Comparison of ENCODE assay signal across 10 mouse cellular contexts in the genomic region with DNA sequence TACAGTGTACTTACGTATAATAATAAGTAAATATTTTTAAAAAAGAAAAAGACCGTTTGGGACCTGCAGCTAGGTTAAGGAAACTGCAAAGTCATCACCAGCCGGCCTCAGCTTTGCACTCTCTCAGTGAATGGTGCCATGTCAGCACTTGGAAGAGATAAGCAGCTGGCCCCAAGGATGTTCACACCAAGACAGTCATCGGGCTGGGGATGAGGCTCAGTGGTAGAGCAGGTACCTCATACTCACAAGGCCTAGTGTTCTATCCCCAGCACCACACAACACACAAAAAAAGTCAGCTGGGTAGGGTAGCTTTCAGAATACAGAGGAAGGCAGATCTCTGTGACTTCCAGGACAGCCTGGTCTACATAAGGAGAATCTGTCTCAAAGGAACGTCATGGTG. TPM values are rescaled to one million over a fixed set of nuclear protein-coding genes. Genes with fewer than 3 reads are reported as not detected.
A peak's percentile ranks its signal among the peaks of the same experiment; 100 is the strongest.
DNase-seq lines count a peak whose midpoint lies in the region; ATAC-seq and TF ChIP-seq lines count a peak whose summit lies in the region.
"Had no signal": no experiment of that assay in that cellular context is flagged by ENCODE, and none has a peak within 500 bp of the region (broad histone marks: within the 10 kb centered on the region; RNA-seq: fewer than 3 reads in every experiment).

No protein-coding gene starts in this region.

- H3K9me3 ChIP-seq in heart, embryonic 15.5 days (replicated peaks) = no peaks in the 10 kb centered on the region
- H3K9me3 ChIP-seq in stomach, embryonic 15.5 days = no peaks in the 10 kb centered on the region
- no peaks in the 10 kb centered on the region for H3K9me3 ChIP-seq in stomach, postnatal 0 days (ENCODE audit: control insufficient read depth, low read length)
- no peaks in the 10 kb centered on the region for H3K9me3 ChIP-seq in limb, embryonic 14.5 days (ENCODE audit: control insufficient read depth, low read length)
- H3K9me3 ChIP-seq: limb, embryonic 15.5 days had no signal

- H3K9ac ChIP-seq in heart, embryonic 15.5 days = no peak overlapping the region
- H3K9ac ChIP-seq in stomach, embryonic 15.5 days = no peak overlapping the region
- H3K9ac ChIP-seq in stomach, postnatal 0 days (ENCODE audit: low read length) = no peak overlapping the region
- H3K9ac ChIP-seq in limb, embryonic 14.5 days (ENCODE audit: low read depth, low read length, severe bottlenecking) = no peak overlapping the region

- TF ChIP-seq POLR2A in limb, embryonic 14.5 days (IDR thresholded peaks at IDR 0.05; ENCODE audit: borderline replicate concordance, extremely low read depth, insufficient read depth, insufficient read length) = no peak

- peak overlapping the region; percentile 80; the same call in 1 of the 2 replicates for H3K4me3 ChIP-seq in heart, embryonic 15.5 days
- H3K4me3 ChIP-seq in stomach, embryonic 15.5 days (replicated peaks) = no peak overlapping the region
- H3K4me3 ChIP-seq in stomach, postnatal 0 days (ENCODE audit: low read depth, low read length) = no peak overlapping the region
- no peak overlapping the region for H3K4me3 ChIP-seq in limb, embryonic 14.5 days (replicated peaks; ENCODE audit: low read length)

- peaks cover 24% of the 10 kb centered on the region; the same call in 1 of the 2 replicates for H3K36me3 ChIP-seq in heart, embryonic 15.5 days
- H3K36me3 ChIP-seq in stomach, embryonic 15.5 days = peaks cover 18% of the 10 kb centered on the region
- H3K36me3 ChIP-seq in stomach, postnatal 0 days (ENCODE audit: control insufficient read depth, insufficient read depth, low read length) = 0 out of 2 replicates have a peak, but pooled peaks cover 4% of the 10 kb centered on the region
- H3K36me3 ChIP-seq in limb, embryonic 14.5 days (ENCODE audit: control insufficient read depth, insufficient read depth, low read length) = peaks cover 37% of the 10 kb centered on the region

- WGBS in heart, embryonic 15.5 days = 83% methylated on average over 5 of the region's 5 CpGs
- 84% methylated on average over 5 of the region's 5 CpGs for WGBS in stomach, embryonic 15.5 days
- WGBS in stomach, postnatal 0 days = 85% methylated on average over 5 of the region's 5 CpGs
- 91% methylated on average over 5 of the region's 5 CpGs for WGBS in limb, embryonic 14.5 days

- TF ChIP-seq CTCF in stomach, postnatal 0 days (IDR thresholded peaks at IDR 0.05; ENCODE audit: low read depth) = no peak

- H3K4me1 ChIP-seq in heart, embryonic 15.5 days (replicated peaks) = peaks cover 12% of the 10 kb centered on the region
- peaks cover 8% of the 10 kb centered on the region; the same call in 1 of the 2 replicates for H3K4me1 ChIP-seq in stomach, embryonic 15.5 days
- no peaks in the 10 kb centered on the region for H3K4me1 ChIP-seq in stomach, postnatal 0 days (replicated peaks; ENCODE audit: control insufficient read depth, insufficient read depth)
- peaks cover 11% of the 10 kb centered on the region for H3K4me1 ChIP-seq in limb, embryonic 14.5 days (ENCODE audit: control insufficient read depth, insufficient read depth, low read length)

- DNase-seq in heart, adult 9 months (ENCODE audit: low spot score in 2 of 2) = no peak
- no peak for DNase-seq in stomach, postnatal 0 days (ENCODE audit: low spot score)
- DNase-seq in limb, embryonic 14.5 days (ENCODE audit: low spot score) = no peak
- DNase-seq in spleen, postnatal 36 days (ENCODE audit: low spot score in 2 of 2) = peak; percentile 54 to 75
- no peak for DNase-seq in kidney, adult 18-20 months
- DNase-seq in cerebellum, postnatal 36 days = no peak

- no peak overlapping the region for H3K4me2 ChIP-seq in heart, embryonic 15.5 days
- H3K4me2 ChIP-seq in stomach, embryonic 15.5 days = no peak overlapping the region
- no peak overlapping the region for H3K4me2 ChIP-seq in stomach, postnatal 0 days (replicated peaks; ENCODE audit: low read depth)
- H3K4me2 ChIP-seq in limb, embryonic 14.5 days (replicated peaks; ENCODE audit: low read depth, low read length, severe bottlenecking) = peak overlapping the region; percentile 79; the same call in 1 of the 2 replicates

- H3K27me3 ChIP-seq in heart, embryonic 15.5 days = no peaks in the 10 kb centered on the region
- no peaks in the 10 kb centered on the region for H3K27me3 ChIP-seq in stomach, embryonic 15.5 days (replicated peaks)
- H3K27me3 ChIP-seq in stomach, postnatal 0 days (ENCODE audit: control insufficient read depth, insufficient read depth, low read length) = no peaks in the 10 kb centered on the region
- no peaks in the 10 kb centered on the region for H3K27me3 ChIP-seq in limb, embryonic 14.5 days (ENCODE audit: control insufficient read depth, insufficient read depth, low read length)
- H3K27me3 ChIP-seq: limb, embryonic 15.5 days had no signal

- TF ChIP-seq EP300 in stomach, postnatal 0 days (optimal IDR thresholded peaks at IDR 0.05) = no peak

- no peak overlapping the region for H3K27ac ChIP-seq in heart, embryonic 15.5 days
- no peak overlapping the region for H3K27ac ChIP-seq in stomach, embryonic 15.5 days
- no peak overlapping the region for H3K27ac ChIP-seq in stomach, postnatal 0 days (replicated peaks)
- no peak overlapping the region for H3K27ac ChIP-seq in limb, embryonic 14.5 days (replicated peaks; ENCODE audit: low read depth, low read length)
- H3K27ac ChIP-seq: limb, embryonic 15.5 days had no signal

- no peak for ATAC-seq in heart, embryonic 15.5 days (replicated peaks; ENCODE audit: insufficient number of reproducible peaks, insufficient read depth, low FRiP score, low read depth)
- ATAC-seq in stomach, embryonic 15.5 days (ENCODE audit: insufficient read depth, low FRiP score, low read depth) = peak; percentile 59; the same call in 1 of the 2 replicates
- ATAC-seq in stomach, postnatal 0 days (ENCODE audit: low FRiP score, low TSS enrichment) = no peak
- no peak for ATAC-seq in limb, embryonic 14.5 days (ENCODE audit: low FRiP score, low read depth)
- ATAC-seq: forebrain, embryonic 14.5 days had no signal

RNA-seq across cellular contexts. Expression of gene Pithd1, which starts 1.9 kb away (rescaled TPM):
- 34.0 and 57.7 TPM in 2 replicates for polyA plus RNA-seq in heart, embryonic 15.5 days (2015; fragmentation: Nextera tagmentation; extraction: Ambion mirVana)
- polyA plus RNA-seq in stomach, embryonic 15.5 days (2015; fragmentation: Nextera tagmentation; extraction: Ambion mirVana) = 50.3 and 55.1 TPM in 2 replicates
- 40.1 and 40.7 TPM in 2 replicates for polyA plus RNA-seq in stomach, postnatal 0 days (2015; fragmentation: Nextera tagmentation; extraction: Ambion mirVana)
- polyA plus RNA-seq in limb, embryonic 14.5 days (2012; rRNA removed) = 49.1 and 50.2 TPM in 2 replicates
- polyA plus RNA-seq in limb, embryonic 14.5 days (2014; fragmentation: Nextera tagmentation; extraction: Ambion mirVana) = 52.6 and 59.9 TPM in 2 replicates

RNA-seq across cellular contexts. Expression of gene Lypla2, which starts 12.8 kb away (rescaled TPM):
- 59.6 and 79.0 TPM in 2 replicates for polyA plus RNA-seq in heart, embryonic 15.5 days (2015; fragmentation: Nextera tagmentation; extraction: Ambion mirVana)
- polyA plus RNA-seq in stomach, embryonic 15.5 days (2015; fragmentation: Nextera tagmentation; extraction: Ambion mirVana) = 102 and 105 TPM in 2 replicates
- polyA plus RNA-seq in stomach, postnatal 0 days (2015; fragmentation: Nextera tagmentation; extraction: Ambion mirVana) = 88.6 and 89.6 TPM in 2 replicates
- 106 and 133 TPM in 2 replicates for polyA plus RNA-seq in limb, embryonic 14.5 days (2012; rRNA removed)
- 105 and 117 TPM in 2 replicates for polyA plus RNA-seq in limb, embryonic 14.5 days (2014; fragmentation: Nextera tagmentation; extraction: Ambion mirVana)

RNA-seq across cellular contexts. Expression of gene Gale, which starts 21.7 kb away (rescaled TPM):
- polyA plus RNA-seq in heart, embryonic 15.5 days (2015; fragmentation: Nextera tagmentation; extraction: Ambion mirVana) = 17.6 and 24.8 TPM in 2 replicates
- polyA plus RNA-seq in stomach, embryonic 15.5 days (2015; fragmentation: Nextera tagmentation; extraction: Ambion mirVana) = 90.9 and 92.1 TPM in 2 replicates
- 161 and 166 TPM in 2 replicates for polyA plus RNA-seq in stomach, postnatal 0 days (2015; fragmentation: Nextera tagmentation; extraction: Ambion mirVana)
- polyA plus RNA-seq in limb, embryonic 14.5 days (2012; rRNA removed) = 83.7 and 101 TPM in 2 replicates
- 52.0 and 59.3 TPM in 2 replicates for polyA plus RNA-seq in limb, embryonic 14.5 days (2014; fragmentation: Nextera tagmentation; extraction: Ambion mirVana)

RNA-seq across cellular contexts. Expression of gene Eloa, which starts 36.4 kb away (rescaled TPM):
- 27.3 and 31.4 TPM in 2 replicates for polyA plus RNA-seq in heart, embryonic 15.5 days (2015; fragmentation: Nextera tagmentation; extraction: Ambion mirVana)
- polyA plus RNA-seq in stomach, embryonic 15.5 days (2015; fragmentation: Nextera tagmentation; extraction: Ambion mirVana) = 36.4 and 37.9 TPM in 2 replicates
- polyA plus RNA-seq in stomach, postnatal 0 days (2015; fragmentation: Nextera tagmentation; extraction: Ambion mirVana) = 21.5 and 22.9 TPM in 2 replicates
- 21.6 and 28.1 TPM in 2 replicates for polyA plus RNA-seq in limb, embryonic 14.5 days (2012; rRNA removed)
- 50.5 and 50.8 TPM in 2 replicates for polyA plus RNA-seq in limb, embryonic 14.5 days (2014; fragmentation: Nextera tagmentation; extraction: Ambion mirVana)

RNA-seq across cellular contexts. Expression of gene Hmgcl, which starts 38.9 kb away (rescaled TPM):
- polyA plus RNA-seq in heart, embryonic 15.5 days (2015; fragmentation: Nextera tagmentation; extraction: Ambion mirVana) = 80.2 and 82.4 TPM in 2 replicates
- 88.5 and 90.4 TPM in 2 replicates for polyA plus RNA-seq in stomach, embryonic 15.5 days (2015; fragmentation: Nextera tagmentation; extraction: Ambion mirVana)
- polyA plus RNA-seq in stomach, postnatal 0 days (2015; fragmentation: Nextera tagmentation; extraction: Ambion mirVana) = 154 and 163 TPM in 2 replicates
- polyA plus RNA-seq in limb, embryonic 14.5 days (2012; rRNA removed) = 60.8 and 69.7 TPM in 2 replicates
- 93.4 and 97.6 TPM in 2 replicates for polyA plus RNA-seq in limb, embryonic 14.5 days (2014; fragmentation: Nextera tagmentation; extraction: Ambion mirVana)

Comparison
In these comparisons a context has a peak if more than half of its experiments do, and no peak if none do; other contexts are left out.
1. DNase-seq: peak in spleen, postnatal 36 days (2 of 2); none in heart, adult 9 months (0 of 2), stomach, postnatal 0 days (single experiment), limb, embryonic 14.5 days (single experiment), kidney, adult 18-20 months (single experiment) and cerebellum, postnatal 36 days (0 of 2).